Mouse (Mus musculus): ENCODE data around the gene Irgq.
A peak's percentile ranks its signal among the peaks of the same experiment; 100 is the strongest.
"Not testable (repeated sequence)": the region's sequence is repeated elsewhere in the genome, so short reads cannot be mapped to it uniquely, and the experiment has no call there.

Irgq gene

GRCm38 (mm10) chr7:24530062-24530931, at the start of gene Irgq:
Irgq (plus strand) TSS chr7:24530689.
- DNase-seq (ENCODE audit: low spot score): peak; percentile 98

GRCm38 (mm10) chr7:24480986-24481473, 49.5 kb upstream of the Irgq start:
- no peak for DNase-seq (ENCODE audit: low spot score)

GRCm38 (mm10) chr7:24481474-24482207, 48.8 kb upstream of the Irgq start, which contains the start of gene Cadm4:
Cadm4 (plus strand) TSS chr7:24482023.
- DNase-seq (ENCODE audit: low spot score): peak; percentile 88

GRCm38 (mm10) chr7:24482208-24483020, 48.1 kb upstream of the Irgq start:
- no peak for DNase-seq (ENCODE audit: low spot score)

GRCm38 (mm10) chr7:24483291-24483690, 47.2 kb upstream of the Irgq start:
- not testable (repeated sequence) for DNase-seq (ENCODE audit: low spot score)

GRCm38 (mm10) chr7:24485481-24485880, 45.0 kb upstream of the Irgq start:
- no peak for DNase-seq (ENCODE audit: low spot score)

- DNase-seq (ENCODE audit: low spot score): no peak
Measured at GRCm38 (mm10) chr7:24486654-24487130, 43.8 kb upstream of the Irgq start.

GRCm38 (mm10) chr7:24487403-24487802, 43.1 kb upstream of the Irgq start:
- no peak for DNase-seq (ENCODE audit: low spot score)

- no peak for DNase-seq (ENCODE audit: low spot score)
Measured at GRCm38 (mm10) chr7:24488303-24488702, 42.2 kb upstream of the Irgq start.

GRCm38 (mm10) chr7:24499856-24500577, 30.5 kb upstream of the Irgq start:
- no peak for DNase-seq (ENCODE audit: low spot score)

- no peak for DNase-seq (ENCODE audit: low spot score)
Measured at GRCm38 (mm10) chr7:24500929-24501328, 29.6 kb upstream of the Irgq start.

- DNase-seq (ENCODE audit: low spot score): no peak
Measured at GRCm38 (mm10) chr7:24501492-24501891, 29.0 kb upstream of the Irgq start.

GRCm38 (mm10) chr7:24504004-24504403, 26.5 kb upstream of the Irgq start:
- DNase-seq (ENCODE audit: low spot score): no peak

GRCm38 (mm10) chr7:24504868-24505267, 25.6 kb upstream of the Irgq start:
- DNase-seq (ENCODE audit: low spot score): no peak

- DNase-seq (ENCODE audit: low spot score): no peak
Measured at GRCm38 (mm10) chr7:24505447-24506064, 24.9 kb upstream of the Irgq start.

- DNase-seq (ENCODE audit: low spot score): no peak
Measured at GRCm38 (mm10) chr7:24506065-24506459, 24.4 kb upstream of the Irgq start.

- DNase-seq (ENCODE audit: low spot score): no peak
Measured at GRCm38 (mm10) chr7:24506476-24506837, 24.0 kb upstream of the Irgq start.

- DNase-seq (ENCODE audit: low spot score): peak; percentile 70
Measured at GRCm38 (mm10) chr7:24506838-24507725, 23.4 kb upstream of the Irgq start, which contains the start of gene Zfp428. Zfp428 (plus strand) TSS chr7:24507006.

- DNase-seq (ENCODE audit: low spot score): no peak
Measured at GRCm38 (mm10) chr7:24507726-24508114, 22.8 kb upstream of the Irgq start.

GRCm38 (mm10) chr7:24512355-24512754, 18.1 kb upstream of the Irgq start, which contains the start of gene AC161166.1:
AC161166.1 (minus strand) TSS chr7:24512455.
- DNase-seq (ENCODE audit: low spot score): no peak

Data from left cerebral cortex, adult 11 months (tissue).